Mouse (Mus musculus) cerebral cortex, adult 2 months (tissue): Measurements from ENCODE around the gene Olfr1509.

Experiments
- WGBS: fragments of 180-500 bp; shearing (Covaris S2); methylation state at CpG from one replicate; pipeline ENCODE4 v1.1.7; 2018; 5-methylcytosine and 5-hydroxymethylcytosine counted together

Gene Olfr1509

DNA sequence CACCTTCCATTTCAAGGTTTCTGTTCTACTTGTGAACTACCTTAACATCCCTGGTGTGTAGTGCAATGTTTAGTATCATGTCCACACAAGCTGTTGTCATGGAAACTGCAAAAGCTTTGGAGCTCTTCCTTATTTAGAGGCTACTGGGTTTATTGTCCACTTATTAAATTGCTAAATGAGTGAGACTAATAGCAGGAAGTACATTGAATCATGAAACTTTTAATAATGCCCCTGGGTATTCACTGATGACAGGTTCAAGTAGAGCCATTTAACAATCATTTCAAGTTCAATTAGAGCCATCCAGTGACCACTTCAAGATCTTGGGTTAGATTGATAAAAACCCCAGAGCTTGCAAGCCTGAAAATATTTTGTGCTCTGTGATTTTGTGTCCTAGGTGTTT is at the start of gene Olfr1509:
Olfr1509 (plus strand) TSS at position 301 of the 400 bp plus-strand sequence.

DNA sequence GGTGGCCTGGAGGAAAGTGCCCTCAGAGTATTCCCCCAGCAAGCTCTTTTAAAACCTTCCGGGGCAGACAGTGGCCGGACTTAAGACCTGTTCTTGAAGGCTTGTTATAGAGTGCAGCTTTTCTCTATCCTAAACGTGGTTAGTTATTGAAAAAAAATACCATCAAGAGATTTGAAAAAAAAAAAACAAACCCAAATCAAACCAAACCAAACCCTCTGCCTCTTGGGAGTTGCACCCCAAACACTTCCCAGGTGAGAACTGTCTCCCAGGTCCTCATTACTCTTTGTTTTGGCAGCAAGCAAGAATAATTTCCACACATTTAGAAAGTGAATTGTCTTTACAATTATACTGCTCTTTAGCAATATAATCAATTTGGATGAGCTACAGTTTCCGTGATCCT is 45.5 kb upstream of the Olfr1509 start, which contains the start of gene Olfr1511:
Olfr1511 (minus strand) TSS at position 101 of the 400 bp plus-strand sequence.
- WGBS = 88% methylated on average over 4 of the region's 4 CpGs

DNA sequence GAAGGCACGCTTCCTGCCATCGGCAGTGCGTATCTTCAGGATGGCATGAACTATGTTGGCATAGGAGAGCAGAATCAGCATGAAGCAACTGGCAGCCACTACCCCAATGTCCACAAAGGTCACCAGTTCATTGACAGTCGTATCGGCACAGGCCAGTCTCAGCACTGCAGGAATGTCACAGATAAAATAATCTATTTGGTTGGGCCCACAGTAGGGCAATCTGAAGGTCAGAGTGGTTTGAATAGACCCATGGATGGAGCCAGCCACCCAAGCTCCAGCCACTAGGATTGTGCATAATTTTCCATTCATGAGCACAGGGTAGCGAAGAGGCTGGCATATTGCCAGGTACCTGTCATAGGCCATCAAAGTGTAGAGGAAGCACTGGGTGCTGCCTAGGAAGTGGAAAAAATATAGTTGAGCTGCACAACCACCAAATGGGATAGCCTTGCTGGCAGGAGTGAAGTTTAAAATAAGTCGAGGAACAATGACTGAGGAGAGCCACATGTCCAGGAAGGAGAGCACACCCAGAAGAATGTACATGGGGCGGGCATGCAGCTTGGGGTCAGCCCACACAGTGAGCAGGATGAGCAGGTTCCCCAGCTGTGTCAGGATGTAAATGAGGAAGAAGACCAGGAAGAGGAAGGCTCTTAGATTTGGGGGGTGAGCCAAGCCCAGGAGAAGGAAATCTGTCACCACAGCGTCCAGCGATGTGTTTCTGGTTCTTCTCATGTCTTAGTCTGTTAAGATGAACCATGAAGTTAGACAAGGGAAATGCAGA is 32.5 kb upstream of the Olfr1509 start:
- WGBS = 79% methylated on average over 9 of the region's 10 CpGs

DNA sequence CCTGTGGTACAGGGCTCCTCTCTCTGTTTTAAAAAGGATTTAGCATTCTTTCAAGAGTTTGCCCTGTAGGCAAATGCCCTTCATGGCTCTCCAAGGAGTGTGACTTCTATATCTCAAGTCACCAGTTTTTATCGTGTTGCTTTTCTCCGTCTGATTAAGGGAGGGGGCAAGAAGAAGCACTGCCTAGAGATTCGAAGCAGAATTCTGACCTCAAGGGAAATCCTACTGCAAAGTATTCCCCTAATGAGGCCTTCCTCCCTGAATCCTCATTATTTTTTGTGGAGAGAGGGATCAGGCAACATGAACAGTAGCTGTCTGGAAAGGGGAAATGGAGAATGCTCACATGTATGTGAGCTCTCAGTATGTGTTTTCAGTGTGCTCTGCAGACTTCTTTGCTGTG is 28.5 kb upstream of the Olfr1509 start, which contains the start of gene Olfr1510:
Olfr1510 (minus strand) TSS at position 101 of the 400 bp plus-strand sequence.
- WGBS = 92% methylated on average over 3 of the region's 3 CpGs

DNA sequence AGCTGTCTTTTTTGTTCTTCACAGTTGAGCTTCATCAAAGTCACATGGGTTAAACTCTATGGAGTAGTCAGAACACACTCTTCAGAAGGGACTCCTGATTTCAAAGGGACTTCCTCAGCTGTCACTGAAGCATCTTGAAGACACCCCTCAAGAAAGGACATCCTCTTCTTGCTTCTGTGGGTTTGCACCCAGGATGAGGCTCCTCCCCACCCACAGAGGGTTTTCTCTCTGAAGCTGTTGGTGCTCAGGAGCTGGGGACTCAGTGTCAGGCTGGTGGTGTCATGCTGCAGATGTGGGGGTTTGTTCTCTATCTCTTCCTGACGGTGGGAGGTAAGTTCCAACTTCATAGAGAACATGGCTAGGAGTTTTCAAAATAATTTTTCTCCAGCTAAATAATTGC is 15.1 kb upstream of the Olfr1509 start:
- WGBS = 92% methylated on average over 1 of the region's 1 CpGs

DNA sequence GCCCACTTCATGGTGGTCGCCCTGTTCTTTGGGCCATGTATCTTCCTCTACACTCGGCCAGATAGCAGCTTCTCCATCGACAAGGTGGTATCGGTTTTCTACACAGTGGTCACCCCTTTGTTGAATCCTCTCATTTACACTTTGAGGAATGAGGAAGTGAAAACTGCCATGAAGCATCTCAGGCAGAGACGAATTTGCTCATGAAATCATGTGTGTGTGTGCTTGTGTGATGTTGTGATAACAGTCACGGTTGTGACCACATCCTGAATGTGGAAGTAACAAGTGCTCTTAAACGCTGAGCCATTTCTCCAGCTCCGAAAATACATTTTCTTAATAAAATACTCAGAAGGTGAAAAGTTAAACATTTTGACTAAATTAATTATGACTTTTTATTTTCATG is 8.3 kb downstream of the Olfr1509 start:
- WGBS = 88% methylated on average over 8 of the region's 8 CpGs

DNA sequence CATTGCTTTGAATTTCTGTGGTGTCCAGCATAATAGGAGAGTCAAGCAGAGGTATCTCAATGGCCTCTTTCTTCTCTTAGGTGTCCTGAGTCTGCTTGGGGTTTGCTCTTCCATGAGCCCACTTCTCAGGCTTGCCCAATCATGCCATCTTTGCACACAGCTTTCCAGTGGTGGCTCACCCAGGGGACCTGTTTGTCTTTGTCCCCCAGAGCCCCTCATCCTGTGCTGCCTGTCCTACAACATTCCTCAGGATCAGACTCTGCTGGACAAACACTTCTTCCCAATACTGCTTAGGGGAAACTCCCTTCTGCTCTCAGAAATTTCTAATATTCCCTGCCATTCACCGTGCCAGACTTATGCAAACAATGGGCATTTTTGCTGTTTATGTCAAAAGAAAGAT is 22.9 kb downstream of the Olfr1509 start:
- WGBS = 96% methylated on average over 1 of the region's 1 CpGs

DNA sequence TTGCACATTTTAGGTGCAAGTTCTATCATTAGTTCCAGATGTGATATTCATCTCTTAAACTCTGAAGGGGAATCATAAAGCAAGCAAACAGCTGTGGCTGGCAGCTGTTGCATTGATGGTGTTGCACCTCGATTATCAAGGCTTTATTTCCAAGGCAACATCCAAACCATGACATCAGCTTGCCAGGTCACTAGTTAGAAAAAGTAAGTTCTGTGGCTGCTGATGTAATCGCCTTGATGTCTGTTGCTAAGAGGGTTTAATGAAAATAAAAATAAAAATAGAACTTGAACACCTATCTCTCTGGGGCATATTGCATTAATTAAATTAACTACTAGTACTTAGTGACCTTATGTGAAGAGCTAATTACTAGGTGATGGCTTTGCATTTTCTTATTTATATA is 24.6 kb downstream of the Olfr1509 start, which contains the start of gene Olfr1508:
Olfr1508 (minus strand) TSS at position 101 of the 400 bp plus-strand sequence.
- 62% methylated on average over 2 of the region's 2 CpGs for WGBS

DNA sequence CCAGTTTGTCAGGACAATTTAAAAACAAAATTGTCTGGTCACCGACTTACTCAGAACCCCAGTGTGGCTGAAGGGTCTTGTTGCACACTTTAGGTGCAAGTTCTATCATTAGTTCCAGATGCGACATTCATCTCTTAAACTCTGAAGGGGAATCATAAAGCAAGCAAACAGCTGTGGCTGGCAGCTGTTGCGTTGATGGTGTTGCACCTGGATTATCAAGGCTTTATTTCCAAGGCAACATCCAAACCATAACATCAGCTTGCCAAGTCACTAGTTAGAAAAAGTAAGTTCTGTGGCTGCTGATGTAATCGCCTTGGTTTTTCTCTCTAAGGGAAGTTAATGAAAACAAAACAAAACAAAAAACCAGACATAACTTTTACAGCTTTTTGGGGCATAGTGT is 52.7 kb downstream of the Olfr1509 start, which contains the start of gene Olfr1507:
Olfr1507 (minus strand) TSS at position 234 of the 400 bp plus-strand sequence.
- WGBS = 85% methylated on average over 4 of the region's 4 CpGs
